Mouse (Mus musculus): ENCODE measurements around the gene Herc2. TPM values are rescaled to one million over a fixed set of nuclear protein-coding genes. Genes with fewer than 3 reads are reported as not detected.

Gene Herc2
- 43.4 and 49.1 TPM in 2 replicates for polyA plus RNA-seq (2015; fragmentation: Nextera tagmentation; extraction: Ambion mirVana)

GRCm38 (mm10) chr7:56049831-56050321 lies at the start of gene Herc2:
Gene Herc2 (plus strand): TSS chr7:56050196.

GRCm38 (mm10) chr7:56019930-56020253 lies 30.1 kb upstream of the Herc2 start, which contains the start of gene Nipa1:
Gene Nipa1 (minus strand): TSS chr7:56019954.

GRCm38 (mm10) chr7:56239543-56239942 lies 189.5 kb downstream of the Herc2 start, which contains the start of gene Oca2:
Gene Oca2 (plus strand): TSS chr7:56239760.

Other genes starting within 250 kb of the Herc2 start
- gene Cyfip1, start 208.5 kb upstream of the Herc2 start, polyA plus RNA-seq (2015; fragmentation: Nextera tagmentation; extraction: Ambion mirVana) = 49.8 and 52.0 TPM in 2 replicates
- 35.0 and 38.2 TPM in 2 replicates for gene Nipa2, start 87.7 kb upstream of the Herc2 start, polyA plus RNA-seq (2015; fragmentation: Nextera tagmentation; extraction: Ambion mirVana)
- gene Nipa1, start 30.2 kb upstream of the Herc2 start, polyA plus RNA-seq (2015; fragmentation: Nextera tagmentation; extraction: Ambion mirVana) = 27.8 and 30.0 TPM in 2 replicates
- gene Oca2, start 189.6 kb downstream of the Herc2 start, polyA plus RNA-seq (2015; fragmentation: Nextera tagmentation; extraction: Ambion mirVana) = 0.32 and 0.68 TPM in 2 replicates

All from neural tube, postnatal 0 days (tissue).